Mouse (Mus musculus): ENCODE data around the gene Nfib. TPM values are rescaled to one million over a fixed set of nuclear protein-coding genes. Genes with fewer than 3 reads are reported as not detected.

The Nfib gene
- total and polyA plus RNA-seq, 2 experiments, result 16.4 to 50.0 TPM

- 23% methylated on average over 4 of the region's 4 CpGs for WGBS
- DNase-seq (ENCODE audit: extremely low read depth, low read depth, low spot score), result peak; percentile 93
- H3K27ac ChIP-seq (replicated peaks; ENCODE audit: insufficient read depth, low read depth, low read length), result peak overlapping the region; percentile 54
- H3K79me2 ChIP-seq (ENCODE audit: control insufficient read depth, insufficient read depth, low read length), result peaks cover 44% of the 10 kb centered on the region
- no peaks in the 10 kb centered on the region for H3K36me3 ChIP-seq (ENCODE audit: control insufficient read depth, insufficient read depth, low read length)
- H3K27me3 ChIP-seq (ENCODE audit: control insufficient read depth, insufficient read depth, low read length), result no peaks in the 10 kb centered on the region
- no peak overlapping the region for H3K4me3 ChIP-seq (ENCODE audit: insufficient read depth, low read depth, low read length)
- H3K4me1 ChIP-seq (ENCODE audit: control insufficient read depth, insufficient read depth, low read length), result peaks cover 21% of the 10 kb centered on the region
- 0 out of 2 replicates have a peak overlapping the region, but pooled peaks have one; percentile 28 for H3K9ac ChIP-seq (ENCODE audit: low read depth, low read length)
- TF ChIP-seq CTCF (IDR thresholded peaks at IDR 0.05; ENCODE audit: low read depth, low read length) (no peak), POLR2A (IDR thresholded peaks at IDR 0.05; ENCODE audit: extremely low read depth, insufficient read depth, low read length) (no peak)
Measured at GRCm38 (mm10) chr4:82452905-82453304, 252.6 kb downstream of the Nfib start.

- WGBS, result 5% methylated on average over 8 of the region's 8 CpGs
- H3K27me3 ChIP-seq (ENCODE audit: control insufficient read depth, insufficient read depth, low read length), result no peaks in the 10 kb centered on the region
- H3K36me3 ChIP-seq (ENCODE audit: control insufficient read depth, insufficient read depth, low read length), result no peaks in the 10 kb centered on the region; the same call in 1 of the 2 replicates
- peak overlapping the region; percentile 25; the same call in 1 of the 2 replicates for H3K9ac ChIP-seq (ENCODE audit: low read depth, low read length)
- peaks cover 23% of the 10 kb centered on the region for H3K4me1 ChIP-seq (ENCODE audit: control insufficient read depth, insufficient read depth, low read length)
- H3K4me3 ChIP-seq (ENCODE audit: insufficient read depth, low read depth, low read length), result no peak overlapping the region
- peak overlapping the region; percentile 87 for H3K27ac ChIP-seq (replicated peaks; ENCODE audit: insufficient read depth, low read depth, low read length)
- TF ChIP-seq CTCF (IDR thresholded peaks at IDR 0.05; ENCODE audit: low read depth, low read length) (no peak), POLR2A (IDR thresholded peaks at IDR 0.05; ENCODE audit: extremely low read depth, insufficient read depth, low read length) (no peak)
- H3K79me2 ChIP-seq (ENCODE audit: control insufficient read depth, insufficient read depth, low read length), result peaks cover 54% of the 10 kb centered on the region
- DNase-seq (ENCODE audit: extremely low read depth, low read depth, low spot score), result peak; percentile 97
Measured at GRCm38 (mm10) chr4:82447061-82447671, 258.4 kb downstream of the Nfib start.

- H3K36me3 ChIP-seq (ENCODE audit: control insufficient read depth, insufficient read depth, low read length), result no peaks in the 10 kb centered on the region; the same call in 1 of the 2 replicates
- DNase-seq (ENCODE audit: extremely low read depth, low read depth, low spot score), result no peak
- 33% methylated on average over 1 of the region's 1 CpGs for WGBS
- peaks cover 49% of the 10 kb centered on the region for H3K79me2 ChIP-seq (ENCODE audit: control insufficient read depth, insufficient read depth, low read length)
- no peak overlapping the region for H3K9ac ChIP-seq (ENCODE audit: low read depth, low read length)
- no peak overlapping the region for H3K27ac ChIP-seq (replicated peaks; ENCODE audit: insufficient read depth, low read depth, low read length)
- no peak for TF ChIP-seq CTCF (IDR thresholded peaks at IDR 0.05; ENCODE audit: low read depth, low read length)
- TF ChIP-seq POLR2A (IDR thresholded peaks at IDR 0.05; ENCODE audit: extremely low read depth, insufficient read depth, low read length), result no peak
- H3K4me3 ChIP-seq (ENCODE audit: insufficient read depth, low read depth, low read length), result no peak overlapping the region
- H3K27me3 ChIP-seq (ENCODE audit: control insufficient read depth, insufficient read depth, low read length), result no peaks in the 10 kb centered on the region
- peaks cover 23% of the 10 kb centered on the region for H3K4me1 ChIP-seq (ENCODE audit: control insufficient read depth, insufficient read depth, low read length)
Measured at GRCm38 (mm10) chr4:82444078-82444477, 261.5 kb downstream of the Nfib start.

- Histone ChIP-seq H3K79me2 (ENCODE audit: control insufficient read depth, insufficient read depth, low read length) (peaks cover 47% of the 10 kb centered on the region), H3K4me3 (ENCODE audit: insufficient read depth, low read depth, low read length) (no peak overlapping the region), H3K27ac (replicated peaks; ENCODE audit: insufficient read depth, low read depth, low read length) (no peak overlapping the region), H3K36me3 (ENCODE audit: control insufficient read depth, insufficient read depth, low read length) (no peaks in the 10 kb centered on the region; the same call in 1 of the 2 replicates), H3K9ac (ENCODE audit: low read depth, low read length) (no peak overlapping the region), H3K27me3 (ENCODE audit: control insufficient read depth, insufficient read depth, low read length) (no peaks in the 10 kb centered on the region), H3K4me1 (ENCODE audit: control insufficient read depth, insufficient read depth, low read length) (peaks cover 24% of the 10 kb centered on the region)
- TF ChIP-seq POLR2A (IDR thresholded peaks at IDR 0.05; ENCODE audit: extremely low read depth, insufficient read depth, low read length) (no peak), CTCF (IDR thresholded peaks at IDR 0.05; ENCODE audit: low read depth, low read length) (no peak)
- DNase-seq (ENCODE audit: extremely low read depth, low read depth, low spot score), result no peak
- 73% methylated on average over 5 of the region's 5 CpGs for WGBS
Measured at GRCm38 (mm10) chr4:82443441-82443840, 262.1 kb downstream of the Nfib start.

GRCm38 (mm10) chr4:82443003-82443402, 262.5 kb downstream of the Nfib start:
- no peaks in the 10 kb centered on the region; the same call in 1 of the 2 replicates for H3K36me3 ChIP-seq (ENCODE audit: control insufficient read depth, insufficient read depth, low read length)
- no peak overlapping the region for H3K27ac ChIP-seq (replicated peaks; ENCODE audit: insufficient read depth, low read depth, low read length)
- no peak for DNase-seq (ENCODE audit: extremely low read depth, low read depth, low spot score)
- H3K4me1 ChIP-seq (ENCODE audit: control insufficient read depth, insufficient read depth, low read length), result peaks cover 27% of the 10 kb centered on the region
- TF ChIP-seq POLR2A (IDR thresholded peaks at IDR 0.05; ENCODE audit: extremely low read depth, insufficient read depth, low read length) (no peak), CTCF (IDR thresholded peaks at IDR 0.05; ENCODE audit: low read depth, low read length) (no peak)
- peaks cover 47% of the 10 kb centered on the region for H3K79me2 ChIP-seq (ENCODE audit: control insufficient read depth, insufficient read depth, low read length)
- no peak overlapping the region for H3K9ac ChIP-seq (ENCODE audit: low read depth, low read length)
- no peak overlapping the region for H3K4me3 ChIP-seq (ENCODE audit: insufficient read depth, low read depth, low read length)
- H3K27me3 ChIP-seq (ENCODE audit: control insufficient read depth, insufficient read depth, low read length), result no peaks in the 10 kb centered on the region
- WGBS, result 86% methylated on average over 5 of the region's 5 CpGs

- no peaks in the 10 kb centered on the region for H3K36me3 ChIP-seq (ENCODE audit: control insufficient read depth, insufficient read depth, low read length)
- H3K79me2 ChIP-seq (ENCODE audit: control insufficient read depth, insufficient read depth, low read length), result peaks cover 42% of the 10 kb centered on the region
- TF ChIP-seq POLR2A (IDR thresholded peaks at IDR 0.05; ENCODE audit: extremely low read depth, insufficient read depth, low read length) (no peak), CTCF (IDR thresholded peaks at IDR 0.05; ENCODE audit: low read depth, low read length) (no peak)
- no peak overlapping the region for H3K9ac ChIP-seq (ENCODE audit: low read depth, low read length)
- WGBS, result 32% methylated on average over 2 of the region's 2 CpGs
- H3K27me3 ChIP-seq (ENCODE audit: control insufficient read depth, insufficient read depth, low read length), result no peaks in the 10 kb centered on the region
- peaks cover 16% of the 10 kb centered on the region for H3K4me1 ChIP-seq (ENCODE audit: control insufficient read depth, insufficient read depth, low read length)
- peak; percentile 78 for DNase-seq (ENCODE audit: extremely low read depth, low read depth, low spot score)
- H3K4me3 ChIP-seq (ENCODE audit: insufficient read depth, low read depth, low read length), result no peak overlapping the region
- no peak overlapping the region for H3K27ac ChIP-seq (replicated peaks; ENCODE audit: insufficient read depth, low read depth, low read length)
Measured at GRCm38 (mm10) chr4:82440606-82441005, 264.9 kb downstream of the Nfib start.

All from liver, adult 2 months (tissue).